8 mouse cellular contexts compared by ENCODE assay signal in genomic region chr4:129263225-129264021, GRCm38 (mm10). TPM values are rescaled to one million over a fixed set of nuclear protein-coding genes. Genes with fewer than 3 reads are reported as not detected.
DNase-seq lines count a peak whose midpoint lies in the region; ATAC-seq lines count a peak whose summit lies in the region.

No protein-coding gene starts in this region.

- 44% methylated on average over 19 of the region's 19 CpGs for WGBS in midbrain, embryonic 11.5 days
- 43% methylated on average over 19 of the region's 19 CpGs for WGBS in midbrain, embryonic 16.5 days
- WGBS in embryonic facial prominence, embryonic 14.5 days, result 26% methylated on average over 19 of the region's 19 CpGs

- no peak overlapping the region for H3K4me3 ChIP-seq in midbrain, embryonic 11.5 days (ENCODE audit: low read depth, low read length)
- H3K4me3 ChIP-seq in midbrain, embryonic 16.5 days (ENCODE audit: low read depth, low read length), result no peak overlapping the region
- no peak overlapping the region for H3K4me3 ChIP-seq in embryonic facial prominence, embryonic 14.5 days (ENCODE audit: low read depth, low read length)

- intact Hi-C loops in heart, postnatal 36 days (cut with DNase I), result loop anchor here (5.0 kb wide), 1 partner anchor 36 kb away; no protein-coding TSS in a partner anchor
- intact Hi-C loops in left cerebral cortex, postnatal 25 days (cut with DNase I), result loop anchor here (2.0 kb wide), 1 partner anchor 25 kb away; no protein-coding TSS in a partner anchor

- H3K4me2 ChIP-seq in midbrain, embryonic 11.5 days, result no peak overlapping the region
- H3K4me2 ChIP-seq in midbrain, embryonic 16.5 days (ENCODE audit: low read length), result no peak overlapping the region
- H3K4me2 ChIP-seq in embryonic facial prominence, embryonic 14.5 days (ENCODE audit: low read depth, low read length), result 0 out of 2 replicates have a peak overlapping the region, but pooled peaks have one; percentile 10

- H3K36me3 ChIP-seq in midbrain, embryonic 11.5 days (ENCODE audit: control insufficient read depth, insufficient read depth, low read length), result no peaks in the 10 kb centered on the region
- no peaks in the 10 kb centered on the region for H3K36me3 ChIP-seq in midbrain, embryonic 16.5 days (ENCODE audit: control insufficient read depth, insufficient read depth, low read length)
- H3K36me3 ChIP-seq in embryonic facial prominence, embryonic 14.5 days (ENCODE audit: control insufficient read depth, insufficient read depth, low read length), result no peaks in the 10 kb centered on the region

- no peaks in the 10 kb centered on the region for H3K27me3 ChIP-seq in midbrain, embryonic 11.5 days (ENCODE audit: control insufficient read depth, insufficient read depth, low read length)
- no peaks in the 10 kb centered on the region for H3K27me3 ChIP-seq in midbrain, embryonic 16.5 days (ENCODE audit: control insufficient read depth, insufficient read depth, low read depth, low read length)
- no peaks in the 10 kb centered on the region for H3K27me3 ChIP-seq in embryonic facial prominence, embryonic 14.5 days (replicated peaks; ENCODE audit: control insufficient read depth, insufficient read depth, low read length)

- no peak overlapping the region for H3K27ac ChIP-seq in midbrain, embryonic 11.5 days (ENCODE audit: low read depth, low read length)
- H3K27ac ChIP-seq in midbrain, embryonic 16.5 days (ENCODE audit: low read length), result no peak overlapping the region
- 0 out of 2 replicates have a peak overlapping the region, but pooled peaks have one; percentile 10 for H3K27ac ChIP-seq in embryonic facial prominence, embryonic 14.5 days (replicated peaks; ENCODE audit: low read depth, low read length)

- peaks cover 15% of the 10 kb centered on the region for H3K4me1 ChIP-seq in midbrain, embryonic 11.5 days (ENCODE audit: control insufficient read depth, insufficient read depth, low read length)
- no peaks in the 10 kb centered on the region for H3K4me1 ChIP-seq in midbrain, embryonic 16.5 days (ENCODE audit: control insufficient read depth, insufficient read depth, low read length)
- 0 out of 2 replicates have a peak, but pooled peaks cover 4% of the 10 kb centered on the region for H3K4me1 ChIP-seq in embryonic facial prominence, embryonic 14.5 days (ENCODE audit: control insufficient read depth, insufficient read depth, low read length)

- ATAC-seq in midbrain, embryonic 11.5 days (ENCODE audit: low FRiP score), result peak; percentile 50; the same call in 1 of the 2 replicates
- no peak for ATAC-seq in midbrain, embryonic 16.5 days
- peak; percentile 83 for ATAC-seq in embryonic facial prominence, embryonic 14.5 days (ENCODE audit: low read depth)
- ATAC-seq in megakaryocyte progenitor cell, adult 5-6 weeks (replicated peaks; ENCODE audit: poor library complexity), result peak; percentile 95

- H3K9ac ChIP-seq in midbrain, embryonic 11.5 days (ENCODE audit: low read length), result no peak overlapping the region; the same call in 1 of the 2 replicates
- no peak overlapping the region for H3K9ac ChIP-seq in midbrain, embryonic 16.5 days (ENCODE audit: low read depth, low read length)
- H3K9ac ChIP-seq in embryonic facial prominence, embryonic 14.5 days (ENCODE audit: low read depth, low read length), result no peak overlapping the region

- no peaks in the 10 kb centered on the region for H3K9me3 ChIP-seq in midbrain, embryonic 11.5 days (ENCODE audit: control insufficient read depth, low read length)
- no peaks in the 10 kb centered on the region for H3K9me3 ChIP-seq in midbrain, embryonic 16.5 days (replicated peaks; ENCODE audit: control insufficient read depth, low read length, poor library complexity, severe bottlenecking)
- no peaks in the 10 kb centered on the region for H3K9me3 ChIP-seq in embryonic facial prominence, embryonic 14.5 days (ENCODE audit: control insufficient read depth, low read length)

- DNase-seq in midbrain, embryonic 11.5 days (ENCODE audit: low spot score, missing footprints), result no peak
- DNase-seq in adrenal gland, postnatal 14 days, result peak; percentile 80
- DNase-seq in embryonic facial prominence, embryonic 14.5 days (ENCODE audit: low spot score), result peak; percentile 75
- peak; percentile 44 to 51 for DNase-seq in heart, postnatal 36 days
- DNase-seq in left cerebral cortex, postnatal 25 days (ENCODE audit: low spot score in 2 of 2), result peak; percentile 59 to 83
- peak; percentile 75 for DNase-seq in thymus, postnatal 14 days

RNA-seq across cellular contexts. Expression of gene C77080, which starts 2.2 kb away (rescaled TPM):
- polyA plus RNA-seq in midbrain, embryonic 11.5 days (2014; fragmentation: Nextera tagmentation; extraction: Ambion mirVana), result 3.3 and 3.7 TPM in 2 replicates
- polyA plus RNA-seq in midbrain, embryonic 16.5 days (2015; fragmentation: Nextera tagmentation; extraction: Ambion mirVana), result 6.7 and 8.2 TPM in 2 replicates
- 14.5 and 16.5 TPM in 2 replicates for total RNA-seq in adrenal gland, postnatal 14 days (2021)
- polyA plus RNA-seq in embryonic facial prominence, embryonic 14.5 days (2014; fragmentation: Nextera tagmentation; extraction: Ambion mirVana), result 6.1 and 6.2 TPM in 2 replicates
- 1 to 10 TPM; 3.5 to 3.6 TPM for total RNA-seq in heart, postnatal 36 days (2021)
- total RNA-seq in left cerebral cortex, postnatal 25 days (2021), result 10 to 100 TPM; 19.5 to 28.2 TPM
- 0.12 and 0.25 TPM in 2 replicates for total RNA-seq in megakaryocyte progenitor cell, adult 5-6 weeks (2015)
- not detected in 2 replicates for total RNA-seq in megakaryocyte progenitor cell, adult 5-6 weeks (2017)

RNA-seq across cellular contexts. Expression of gene Sync, which starts 24.0 kb away (rescaled TPM):
- polyA plus RNA-seq in midbrain, embryonic 11.5 days (2014; fragmentation: Nextera tagmentation; extraction: Ambion mirVana), result 0.51 and 0.53 TPM in 2 replicates
- 0.63 and 0.85 TPM in 2 replicates for polyA plus RNA-seq in midbrain, embryonic 16.5 days (2015; fragmentation: Nextera tagmentation; extraction: Ambion mirVana)
- 1.7 and 2.5 TPM in 2 replicates for total RNA-seq in adrenal gland, postnatal 14 days (2021)
- 7.9 and 11.7 TPM in 2 replicates for polyA plus RNA-seq in embryonic facial prominence, embryonic 14.5 days (2014; fragmentation: Nextera tagmentation; extraction: Ambion mirVana)
- total RNA-seq in heart, postnatal 36 days (2021), result 10 to 100 TPM; 15.8 to 17.1 TPM
- total RNA-seq in left cerebral cortex, postnatal 25 days (2021), result 1 to 10 TPM; 1.4 to 1.6 TPM
- total RNA-seq in megakaryocyte progenitor cell, adult 5-6 weeks (2015), result not detected in 2 replicates
- 0.08 TPM in 1 of 2 replicates, not detected in the other for total RNA-seq in megakaryocyte progenitor cell, adult 5-6 weeks (2017)
